Mouse (Mus musculus): Measurements from ENCODE around the gene E130114P18Rik. TPM values are rescaled to one million over a fixed set of nuclear protein-coding genes. Genes with fewer than 3 reads are reported as not detected.
A peak's percentile ranks its signal among the peaks of the same experiment; 100 is the strongest.

E130114P18Rik gene
- polyA plus RNA-seq (2014; fragmentation: Nextera tagmentation; extraction: Ambion mirVana), result 26.3 and 28.0 TPM in 2 replicates

GRCm38 (mm10) chr4:97777706-97778176 lies at the start of gene E130114P18Rik:
Gene E130114P18Rik, minus strand, starts transcription at chr4:97778078.
- Histone ChIP-seq H3K4me2 (replicated peaks) (peak within 1 kb of the TSS; percentile 92), H3K9ac (peak within 1 kb of the TSS; percentile 93), H3K27ac (peak within 1 kb of the TSS; percentile 92), H3K36me3 (replicated peaks; ENCODE audit: control insufficient read depth, insufficient read depth) (no peaks in the 10 kb centered on the region), H3K4me3 (replicated peaks; ENCODE audit: low read length) (peak within 1 kb of the TSS; percentile 88), H3K27me3 (ENCODE audit: control insufficient read depth, insufficient read depth, low read length) (peaks cover 25% of the 10 kb centered on the region; the same call in 1 of the 2 replicates), H3K4me1 (replicated peaks; ENCODE audit: control insufficient read depth, insufficient read depth, low read length) (0 out of 2 replicates have a peak, but pooled peaks cover 7% of the 10 kb centered on the region), H3K9me3 (ENCODE audit: control insufficient read depth, low read length) (no peaks in the 10 kb centered on the region)
- ATAC-seq (ENCODE audit: low FRiP score), result peak; percentile 77
- peak; percentile 77 for DNase-seq (ENCODE audit: low spot score)
- WGBS, result under 1% methylated on average over 36 of the region's 37 CpGs

DNA sequence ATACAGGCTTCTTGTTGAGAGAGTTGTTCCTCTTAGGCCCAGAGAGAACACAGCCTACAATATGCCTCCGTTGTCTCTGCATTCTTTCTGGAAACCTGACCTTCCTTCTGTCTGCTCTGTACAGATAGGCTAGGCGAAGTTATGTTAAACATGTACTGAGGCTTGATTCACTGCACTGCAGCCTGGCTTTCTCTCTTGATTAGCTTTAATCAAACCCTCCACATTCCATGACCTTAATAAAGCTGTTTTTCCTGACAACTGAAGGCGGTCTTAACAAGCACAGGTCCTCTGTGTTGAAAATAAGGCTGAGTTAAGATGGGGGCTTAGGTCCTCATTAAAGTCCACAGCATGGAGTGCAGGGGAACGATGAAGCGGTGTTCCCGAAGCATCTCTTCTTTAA lies 49.2 kb upstream of the E130114P18Rik start:
- Histone ChIP-seq H3K4me2 (replicated peaks) (no peak overlapping the region), H3K27ac (no peak overlapping the region), H3K9ac (no peak overlapping the region), H3K27me3 (ENCODE audit: control insufficient read depth, insufficient read depth, low read length) (no peaks in the 10 kb centered on the region), H3K4me3 (replicated peaks; ENCODE audit: low read length) (no peak overlapping the region), H3K4me1 (replicated peaks; ENCODE audit: control insufficient read depth, insufficient read depth, low read length) (peaks cover 27% of the 10 kb centered on the region), H3K9me3 (ENCODE audit: control insufficient read depth, low read length) (no peaks in the 10 kb centered on the region), H3K36me3 (replicated peaks; ENCODE audit: control insufficient read depth, insufficient read depth) (no peaks in the 10 kb centered on the region)
- DNase-seq (ENCODE audit: low spot score) (no peak), ATAC-seq (ENCODE audit: low FRiP score) (no peak)
- 60% methylated on average over 6 of the region's 6 CpGs for WGBS

GRCm38 (mm10) chr4:97825841-97826240 lies 48.0 kb upstream of the E130114P18Rik start:
- Histone ChIP-seq H3K9ac (no peak overlapping the region), H3K4me3 (replicated peaks; ENCODE audit: low read length) (no peak overlapping the region), H3K9me3 (ENCODE audit: control insufficient read depth, low read length) (no peaks in the 10 kb centered on the region), H3K36me3 (replicated peaks; ENCODE audit: control insufficient read depth, insufficient read depth) (no peaks in the 10 kb centered on the region), H3K27ac (no peak overlapping the region), H3K4me2 (replicated peaks) (no peak overlapping the region), H3K27me3 (ENCODE audit: control insufficient read depth, insufficient read depth, low read length) (no peaks in the 10 kb centered on the region), H3K4me1 (replicated peaks; ENCODE audit: control insufficient read depth, insufficient read depth, low read length) (peaks cover 27% of the 10 kb centered on the region)
- ATAC-seq (ENCODE audit: low FRiP score) (peak; percentile 52; the same call in 1 of the 2 replicates), DNase-seq (ENCODE audit: low spot score) (no peak)
- WGBS, result 72% methylated on average over 4 of the region's 4 CpGs

DNA sequence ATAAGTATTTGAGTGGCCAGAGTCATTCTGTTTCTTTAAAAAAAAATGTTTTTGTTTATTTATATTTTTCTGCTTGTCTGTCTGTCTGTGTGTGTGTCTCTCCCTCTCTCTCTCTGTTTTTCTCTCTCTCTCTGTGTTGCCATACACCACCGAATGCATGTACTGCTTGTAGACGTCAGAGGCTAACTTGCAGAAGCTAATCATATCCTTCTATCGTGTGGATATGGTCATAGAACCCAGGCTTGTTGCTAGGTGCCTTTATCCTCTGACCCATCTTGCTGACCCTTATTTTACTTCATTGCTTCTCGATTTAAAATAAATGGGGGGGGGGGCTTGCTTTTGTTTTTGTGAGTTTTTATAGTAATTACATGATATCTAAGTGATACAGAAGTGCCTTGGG lies 47.6 kb upstream of the E130114P18Rik start:
- no peak for DNase-seq (ENCODE audit: low spot score)

GRCm38 (mm10) chr4:97824451-97824850 lies 46.6 kb upstream of the E130114P18Rik start:
- Histone ChIP-seq H3K9me3 (ENCODE audit: control insufficient read depth, low read length) (no peaks in the 10 kb centered on the region), H3K4me3 (replicated peaks; ENCODE audit: low read length) (no peak overlapping the region), H3K27ac (no peak overlapping the region), H3K4me2 (replicated peaks) (no peak overlapping the region), H3K9ac (no peak overlapping the region), H3K27me3 (ENCODE audit: control insufficient read depth, insufficient read depth, low read length) (no peaks in the 10 kb centered on the region), H3K36me3 (replicated peaks; ENCODE audit: control insufficient read depth, insufficient read depth) (no peaks in the 10 kb centered on the region), H3K4me1 (replicated peaks; ENCODE audit: control insufficient read depth, insufficient read depth, low read length) (peaks cover 26% of the 10 kb centered on the region)
- WGBS, result 55% methylated on average over 4 of the region's 4 CpGs
- DNase-seq (ENCODE audit: low spot score), result no peak
- no peak for ATAC-seq (ENCODE audit: low FRiP score)

More for the DNA sequence above, 47.6 kb upstream of the E130114P18Rik start:
- no peak for ATAC-seq (ENCODE audit: low FRiP score)
- Histone ChIP-seq H3K9me3 (ENCODE audit: control insufficient read depth, low read length) (no peaks in the 10 kb centered on the region), H3K36me3 (replicated peaks; ENCODE audit: control insufficient read depth, insufficient read depth) (no peaks in the 10 kb centered on the region), H3K9ac (no peak overlapping the region), H3K27ac (no peak overlapping the region), H3K4me2 (replicated peaks) (no peak overlapping the region), H3K4me1 (replicated peaks; ENCODE audit: control insufficient read depth, insufficient read depth, low read length) (peaks cover 28% of the 10 kb centered on the region), H3K27me3 (ENCODE audit: control insufficient read depth, insufficient read depth, low read length) (no peaks in the 10 kb centered on the region), H3K4me3 (replicated peaks; ENCODE audit: low read length) (no peak overlapping the region)
- WGBS, result 53% methylated on average over 4 of the region's 4 CpGs

- H3K9me3 ChIP-seq (ENCODE audit: control insufficient read depth, low read length), result no peaks in the 10 kb centered on the region
- DNase-seq (ENCODE audit: low spot score) (no peak), ATAC-seq (ENCODE audit: low FRiP score) (no peak)
- 82% methylated on average over 6 of the region's 6 CpGs for WGBS
- no peak overlapping the region for H3K27ac ChIP-seq
- no peaks in the 10 kb centered on the region for H3K36me3 ChIP-seq (replicated peaks; ENCODE audit: control insufficient read depth, insufficient read depth)
- H3K9ac ChIP-seq, result no peak overlapping the region
- H3K4me3 ChIP-seq (replicated peaks; ENCODE audit: low read length), result no peak overlapping the region
- no peaks in the 10 kb centered on the region for H3K27me3 ChIP-seq (ENCODE audit: control insufficient read depth, insufficient read depth, low read length)
- H3K4me1 ChIP-seq (replicated peaks; ENCODE audit: control insufficient read depth, insufficient read depth, low read length), result peaks cover 26% of the 10 kb centered on the region
- H3K4me2 ChIP-seq (replicated peaks), result no peak overlapping the region
Observed at GRCm38 (mm10) chr4:97823512-97823911, 45.6 kb upstream of the E130114P18Rik start.

- WGBS, result 86% methylated on average over 4 of the region's 4 CpGs
- DNase-seq (ENCODE audit: low spot score) (no peak), ATAC-seq (ENCODE audit: low FRiP score) (no peak)
- Histone ChIP-seq H3K4me2 (replicated peaks) (no peak overlapping the region), H3K9me3 (ENCODE audit: control insufficient read depth, low read length) (no peaks in the 10 kb centered on the region), H3K4me1 (replicated peaks; ENCODE audit: control insufficient read depth, insufficient read depth, low read length) (peaks cover 32% of the 10 kb centered on the region), H3K27me3 (ENCODE audit: control insufficient read depth, insufficient read depth, low read length) (no peaks in the 10 kb centered on the region), H3K4me3 (replicated peaks; ENCODE audit: low read length) (no peak overlapping the region), H3K9ac (no peak overlapping the region), H3K27ac (no peak overlapping the region), H3K36me3 (replicated peaks; ENCODE audit: control insufficient read depth, insufficient read depth) (no peaks in the 10 kb centered on the region)
Observed at GRCm38 (mm10) chr4:97821556-97822251, 43.8 kb upstream of the E130114P18Rik start.

GRCm38 (mm10) chr4:97820474-97821259 lies 42.8 kb upstream of the E130114P18Rik start:
- Histone ChIP-seq H3K27me3 (ENCODE audit: control insufficient read depth, insufficient read depth, low read length) (no peaks in the 10 kb centered on the region), H3K4me1 (replicated peaks; ENCODE audit: control insufficient read depth, insufficient read depth, low read length) (peaks cover 35% of the 10 kb centered on the region), H3K4me3 (replicated peaks; ENCODE audit: low read length) (no peak overlapping the region), H3K27ac (no peak overlapping the region), H3K9me3 (ENCODE audit: control insufficient read depth, low read length) (no peaks in the 10 kb centered on the region), H3K9ac (no peak overlapping the region), H3K4me2 (replicated peaks) (no peak overlapping the region), H3K36me3 (replicated peaks; ENCODE audit: control insufficient read depth, insufficient read depth) (no peaks in the 10 kb centered on the region)
- no peak for ATAC-seq (ENCODE audit: low FRiP score)
- 71% methylated on average over 4 of the region's 4 CpGs for WGBS
- no peak for DNase-seq (ENCODE audit: low spot score)

DNA sequence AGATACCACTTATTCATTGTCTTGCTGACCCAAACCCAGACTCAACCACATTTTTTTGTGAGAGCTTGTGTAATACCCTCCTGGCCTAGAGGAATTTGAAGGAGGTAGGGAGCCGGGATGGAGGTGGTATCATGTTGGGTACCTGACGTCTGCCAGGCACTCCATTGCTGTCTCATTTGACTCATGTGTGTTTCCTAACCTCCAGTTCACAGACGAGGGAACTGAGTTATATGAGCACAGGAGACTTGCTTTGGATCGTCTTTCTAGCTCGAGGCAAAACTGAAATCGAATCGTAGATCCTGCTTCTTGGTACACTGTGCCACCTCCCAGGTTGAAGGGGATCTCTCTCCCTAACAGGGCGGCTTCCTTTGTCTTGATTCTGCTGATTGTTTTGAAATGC lies 41.2 kb upstream of the E130114P18Rik start:
- Histone ChIP-seq H3K4me3 (replicated peaks; ENCODE audit: low read length) (no peak overlapping the region), H3K27ac (no peak overlapping the region), H3K27me3 (ENCODE audit: control insufficient read depth, insufficient read depth, low read length) (no peaks in the 10 kb centered on the region), H3K4me2 (replicated peaks) (no peak overlapping the region), H3K9ac (no peak overlapping the region), H3K4me1 (replicated peaks; ENCODE audit: control insufficient read depth, insufficient read depth, low read length) (peaks cover 22% of the 10 kb centered on the region), H3K36me3 (replicated peaks; ENCODE audit: control insufficient read depth, insufficient read depth) (no peaks in the 10 kb centered on the region), H3K9me3 (ENCODE audit: control insufficient read depth, low read length) (no peaks in the 10 kb centered on the region)
- ATAC-seq (ENCODE audit: low FRiP score), result no peak
- no peak for DNase-seq (ENCODE audit: low spot score)
- 83% methylated on average over 8 of the region's 8 CpGs for WGBS
